Mouse (Mus musculus) ovary, adult 18-20 months (tissue): ENCODE measurements around the gene Mlycd.
"Not testable (repeated sequence)": the region's sequence is repeated elsewhere in the genome, so short reads cannot be mapped to it uniquely, and the experiment has no call there.

ENCODE experiments used
- DNase-seq: peaks from one replicate; pipeline ENCODE4 v3.0.0; 2022; ENCODE audit warnings: low spot score, mixed read lengths

The Mlycd gene

DNA sequence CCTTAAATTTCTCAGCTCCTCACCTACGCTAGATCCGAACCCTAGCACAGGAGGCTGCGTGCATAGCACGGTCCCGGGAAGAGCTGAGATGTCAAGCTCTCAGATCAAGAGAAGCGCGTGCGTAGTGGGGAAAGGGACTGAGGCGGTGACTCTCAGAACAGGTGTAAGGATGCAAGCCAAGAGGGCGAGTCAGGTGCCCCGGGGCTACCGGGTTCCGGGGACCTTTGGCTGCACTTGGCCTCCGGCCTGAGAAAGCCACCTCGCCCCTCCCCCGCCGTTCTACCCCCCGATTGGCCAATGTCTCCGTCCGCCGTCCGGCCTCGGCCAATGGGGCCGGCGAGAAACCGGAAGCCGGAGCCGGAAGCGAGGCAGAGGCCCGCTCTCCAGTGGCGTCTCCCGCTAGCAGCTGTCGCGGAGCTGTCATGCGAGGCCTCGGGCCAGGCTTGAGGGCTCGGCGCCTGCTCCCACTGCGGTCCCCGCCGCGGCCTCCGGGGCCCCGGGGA, at the start of gene Mlycd:
Mlycd (plus strand) TSS at position 355 of the 503 bp plus-strand sequence.
- peak; percentile 88 for DNase-seq

GRCm38 (mm10) chr8:119345029-119345682, 49.5 kb upstream of the Mlycd start:
- DNase-seq = no peak

GRCm38 (mm10) chr8:119345683-119346075, 49.0 kb upstream of the Mlycd start:
- no peak for DNase-seq

- DNase-seq = no peak
Observed at GRCm38 (mm10) chr8:119351647-119352046, 43.0 kb upstream of the Mlycd start.

- DNase-seq = no peak
Observed at GRCm38 (mm10) chr8:119352977-119353658, 41.6 kb upstream of the Mlycd start.

- DNase-seq = no peak
Observed at GRCm38 (mm10) chr8:119353659-119354023, 41.0 kb upstream of the Mlycd start.

- DNase-seq = not testable (repeated sequence)
Observed at GRCm38 (mm10) chr8:119356631-119357030, 38.0 kb upstream of the Mlycd start.

DNA sequence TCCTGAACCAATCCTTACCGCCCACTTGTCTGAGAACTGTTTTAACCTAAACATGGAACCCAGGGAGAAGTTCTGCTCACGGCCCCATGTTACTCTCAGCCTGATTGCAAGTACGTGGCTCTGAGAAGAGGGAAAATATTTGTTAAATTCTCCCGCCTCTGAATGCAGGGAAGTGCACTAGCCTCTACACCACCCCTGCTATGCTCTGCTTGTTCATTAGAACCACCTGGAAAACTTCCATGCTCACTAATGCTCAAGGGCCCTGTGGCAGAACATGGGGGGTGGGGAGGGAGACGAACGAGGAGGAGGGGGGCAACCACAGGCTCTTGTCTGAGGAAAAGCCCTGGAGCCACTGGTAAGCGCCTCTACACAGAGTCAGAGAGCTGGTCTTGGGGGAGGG, 36.5 kb upstream of the Mlycd start:
- DNase-seq = no peak

- no peak for DNase-seq
Observed at GRCm38 (mm10) chr8:119358836-119359235, 35.8 kb upstream of the Mlycd start.

GRCm38 (mm10) chr8:119360686-119361295, 33.9 kb upstream of the Mlycd start:
- DNase-seq = no peak

DNA sequence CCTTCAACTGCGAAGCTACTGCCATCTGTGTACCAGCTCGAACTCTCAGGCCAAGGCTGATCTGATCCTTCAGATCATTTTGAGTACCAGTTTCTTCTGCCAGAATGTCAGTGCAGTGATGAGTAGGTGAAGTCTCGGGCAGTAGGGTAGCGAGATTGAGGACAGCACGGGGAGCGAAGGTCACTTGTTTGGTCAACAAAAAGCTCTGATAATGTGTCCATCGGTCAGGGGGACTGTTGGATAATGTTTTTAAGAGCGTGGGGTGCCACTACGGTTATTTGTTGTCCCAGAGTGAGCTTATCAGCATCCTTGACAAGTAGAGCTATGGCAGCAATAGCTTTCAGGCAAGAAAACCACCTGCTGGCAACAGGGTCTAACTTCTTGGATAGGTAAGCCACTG, 20.0 kb upstream of the Mlycd start:
- DNase-seq = not testable (repeated sequence)

- no peak for DNase-seq
Observed at GRCm38 (mm10) chr8:119378476-119378875, 16.2 kb upstream of the Mlycd start.

DNA sequence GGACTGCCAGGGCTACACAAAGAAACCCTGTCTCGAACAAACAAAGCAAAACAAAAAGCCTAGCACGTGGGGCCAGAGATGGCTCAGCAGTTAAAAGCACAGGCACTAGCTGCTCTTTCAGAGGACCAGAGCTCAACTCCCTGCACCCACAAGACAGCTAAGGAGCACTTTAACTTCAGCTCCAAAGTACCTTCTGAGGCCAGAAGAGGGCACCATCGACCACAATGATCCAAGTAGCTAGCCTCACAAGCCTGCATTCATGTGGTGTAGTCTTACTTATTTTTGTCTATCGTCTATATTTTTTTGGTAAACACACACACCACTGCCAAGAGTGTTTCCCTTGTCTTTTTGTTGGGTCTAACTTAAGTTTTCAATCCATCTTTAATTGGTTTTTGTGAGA, 14.1 kb upstream of the Mlycd start:
- DNase-seq = no peak

- no peak for DNase-seq
Observed at GRCm38 (mm10) chr8:119384478-119384877, 10.2 kb upstream of the Mlycd start.

DNA sequence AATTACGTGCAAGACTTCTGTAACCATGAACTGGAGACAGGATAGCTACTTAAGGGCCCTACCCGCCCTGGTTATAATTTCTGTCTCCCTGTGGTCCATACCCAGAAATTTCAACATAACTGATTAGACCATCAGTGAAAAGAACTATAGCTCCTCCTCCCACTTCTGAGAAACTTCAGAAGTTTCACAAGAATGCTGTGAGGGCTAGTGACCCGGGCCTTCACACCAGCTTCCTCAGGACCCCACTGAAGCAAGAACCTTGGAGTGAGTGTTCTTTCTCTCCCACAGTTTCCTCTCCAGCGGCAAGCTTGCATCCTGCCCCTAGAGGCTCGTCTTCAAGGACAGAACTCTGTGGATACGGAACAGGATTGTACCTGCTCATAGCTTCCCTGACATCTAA, 8.8 kb upstream of the Mlycd start:
- no peak for DNase-seq

- no peak for DNase-seq
Observed at GRCm38 (mm10) chr8:119386988-119387387, 7.7 kb upstream of the Mlycd start.

GRCm38 (mm10) chr8:119394097-119394496, 581 bp upstream of the Mlycd start:
- DNase-seq = no peak

- no peak for DNase-seq
Observed at GRCm38 (mm10) chr8:119395072-119395950, 633 bp downstream of the Mlycd start.

GRCm38 (mm10) chr8:119398558-119398957, 3.9 kb downstream of the Mlycd start:
- no peak for DNase-seq

GRCm38 (mm10) chr8:119399255-119399654, 4.6 kb downstream of the Mlycd start:
- no peak for DNase-seq

DNA sequence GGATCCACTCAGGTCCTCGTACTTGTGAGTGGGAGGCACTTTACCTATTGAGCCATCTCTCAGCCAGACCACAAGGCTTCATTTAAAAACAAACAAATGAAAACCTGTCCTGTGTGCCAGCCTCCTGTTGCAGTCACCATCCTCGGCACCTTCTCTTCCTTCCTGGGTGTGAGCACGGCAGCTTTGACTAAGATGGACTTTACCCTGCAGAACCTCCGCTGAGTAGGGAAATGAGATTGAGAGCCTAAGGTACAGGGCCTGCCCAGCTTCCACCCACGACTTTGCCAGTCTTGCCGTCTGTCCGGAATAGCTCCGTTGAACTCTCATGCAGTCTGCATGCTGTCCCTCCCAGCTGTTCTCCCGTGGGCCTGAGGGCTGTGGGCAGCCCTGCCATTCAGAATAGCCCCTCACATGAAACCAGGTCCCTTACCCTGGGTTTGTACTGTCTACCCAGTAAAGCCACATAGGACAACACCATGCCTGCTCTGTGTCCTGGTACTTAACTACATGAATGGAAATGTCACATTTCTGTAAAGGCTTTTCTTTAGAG, 5.5 kb downstream of the Mlycd start:
- DNase-seq = no peak

DNA sequence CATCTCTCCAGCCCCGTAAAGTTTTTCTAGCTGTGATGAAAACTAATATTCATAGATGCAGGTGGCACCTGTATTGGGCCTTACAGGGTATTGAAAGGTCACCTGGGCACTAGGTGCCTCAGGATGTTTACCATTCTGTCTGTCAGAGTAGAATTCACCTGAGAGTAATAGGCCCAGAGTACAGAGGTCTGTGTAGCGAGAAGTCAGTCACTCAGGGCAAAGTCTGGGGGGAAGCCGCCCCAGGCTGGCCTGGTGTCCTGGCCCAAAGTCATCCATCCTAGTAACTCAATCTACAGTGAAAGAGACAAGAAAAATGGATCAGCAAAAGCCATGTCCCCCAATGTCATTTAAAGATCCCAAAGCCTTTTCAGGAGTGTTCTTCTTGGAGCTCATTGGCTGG, 6.2 kb downstream of the Mlycd start:
- no peak for DNase-seq
